Mouse (Mus musculus) forebrain, embryonic 12.5 days (tissue): ENCODE measurements around the gene Ephb1. TPM values are rescaled to one million over a fixed set of nuclear protein-coding genes. Genes with fewer than 3 reads are reported as not detected.
A peak's percentile ranks its signal among the peaks of the same experiment; 100 is the strongest.

Source experiments
- ATAC-seq: fragments of 200-750 bp; cut with Nextera tagmentation; 2 replicates; pipeline ENCODE4 v1.8.0; 2017; ENCODE audit warnings: moderate TSS enrichment; ENCODE audit not compliant: low FRiP score
- H3K27ac ChIP-seq: fragments of 300-500 bp; sonication (generic); 2 replicates; pipeline ENCODE4 v1.5.1; 2016; ENCODE audit warnings: mild to moderate bottlenecking
- H3K27me3 ChIP-seq: fragments of 300-500 bp; sonication (generic); 2 replicates; pipeline ENCODE4 v1.6.1; 2016; ENCODE audit warnings: mild to moderate bottlenecking
- H3K36me3 ChIP-seq: fragments of 300-500 bp; sonication (generic); replicated peaks from 2 replicates; pipeline ENCODE4 v1.6.1; 2016; ENCODE audit warnings: mild to moderate bottlenecking
- H3K4me1 ChIP-seq: fragments of 300-500 bp; sonication (generic); 2 replicates; pipeline ENCODE4 v1.6.1; 2016
- H3K4me2 ChIP-seq: fragments of 300-500 bp; sonication (generic); 2 replicates; pipeline ENCODE4 v1.6.1; 2016; ENCODE audit warnings: mild to moderate bottlenecking, moderate library complexity
- H3K4me3 ChIP-seq: fragments of 300-500 bp; sonication (generic); replicated peaks from 2 replicates; pipeline ENCODE4 v1.5.1; 2016; ENCODE audit warnings: mild to moderate bottlenecking
- H3K9ac ChIP-seq: fragments of 300-500 bp; sonication (generic); 2 replicates; pipeline ENCODE4 v1.6.1; 2016; ENCODE audit warnings: mild to moderate bottlenecking
- H3K9me3 ChIP-seq: fragments of 300-500 bp; sonication (generic); 2 replicates; pipeline ENCODE4 v1.6.1; 2016
- WGBS: fragments of 180-500 bp; shearing (Covaris S2); methylation state at CpG from one replicate; pipeline ENCODE4 v1.1.7; 2016; 5-methylcytosine and 5-hydroxymethylcytosine counted together
- polyA plus RNA-seq: library from polyadenylated mRNA; unstranded; fragments of >200 nt; fragmentation: Nextera tagmentation; extraction: Ambion mirVana; gene quantifications from 2 replicates; pipeline ENCODE4 v1.2.1, GENCODE M21; 2016

Ephb1 gene
- polyA plus RNA-seq, 1 experiment from 2014 or later = 26.7 TPM

DNA sequence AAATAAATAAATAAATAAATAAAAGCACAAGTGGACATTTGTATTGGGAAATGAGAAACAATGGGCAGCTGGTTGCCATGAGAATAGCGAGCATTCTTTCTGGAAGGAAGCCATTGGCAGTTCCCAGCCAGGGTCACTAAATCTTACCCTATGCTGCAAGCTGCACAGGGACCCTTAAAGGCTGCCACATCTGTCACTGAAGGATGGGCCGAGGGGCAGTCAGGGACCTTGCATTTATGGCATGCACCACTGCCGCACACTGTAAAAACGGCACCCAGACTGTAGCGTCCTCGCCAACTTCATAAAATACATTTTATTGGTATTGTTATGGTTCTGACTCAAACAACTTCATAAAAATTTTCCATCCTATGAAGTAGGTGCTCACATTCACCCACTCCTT is 39.1 kb downstream of the Ephb1 start:
- H3K36me3 ChIP-seq = no peaks in the 10 kb centered on the region
- H3K9me3 ChIP-seq = peaks cover 6% of the 10 kb centered on the region; the same call in 1 of the 2 replicates
- no peak overlapping the region for H3K4me3 ChIP-seq
- H3K27ac ChIP-seq = no peak overlapping the region
- no peak overlapping the region for H3K9ac ChIP-seq
- ATAC-seq = no peak
- no peaks in the 10 kb centered on the region for H3K27me3 ChIP-seq
- peaks cover 5% of the 10 kb centered on the region; the same call in 1 of the 2 replicates for H3K4me1 ChIP-seq
- no peak overlapping the region for H3K4me2 ChIP-seq
- 91% methylated on average over 6 of the region's 6 CpGs for WGBS

DNA sequence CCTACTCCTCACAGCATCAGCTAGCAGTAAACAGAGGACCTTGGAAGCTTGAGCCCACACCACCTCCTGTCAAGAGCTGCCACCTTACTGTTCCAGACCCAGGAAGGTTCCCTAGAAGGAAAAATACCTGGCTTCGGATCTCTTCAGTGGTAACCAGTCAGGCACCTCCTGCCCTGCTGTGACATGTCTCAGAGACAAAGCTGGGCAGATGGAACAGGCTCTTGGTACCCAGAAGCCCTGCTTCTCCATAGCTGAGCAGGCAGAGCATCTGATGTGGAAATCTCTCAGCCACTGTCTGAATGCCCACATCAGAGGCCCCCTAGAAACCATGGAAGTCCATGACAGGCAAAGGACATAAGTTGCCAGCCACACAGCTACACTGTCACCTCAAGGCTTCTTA is 39.7 kb downstream of the Ephb1 start:
- WGBS = 92% methylated on average over 1 of the region's 1 CpGs
- H3K4me1 ChIP-seq = peaks cover 5% of the 10 kb centered on the region; the same call in 1 of the 2 replicates
- H3K27me3 ChIP-seq = no peaks in the 10 kb centered on the region
- H3K4me3 ChIP-seq = no peak overlapping the region
- peaks cover 6% of the 10 kb centered on the region; the same call in 1 of the 2 replicates for H3K9me3 ChIP-seq
- H3K36me3 ChIP-seq = no peaks in the 10 kb centered on the region
- no peak overlapping the region for H3K4me2 ChIP-seq
- H3K9ac ChIP-seq = no peak overlapping the region
- ATAC-seq = no peak
- H3K27ac ChIP-seq = no peak overlapping the region

DNA sequence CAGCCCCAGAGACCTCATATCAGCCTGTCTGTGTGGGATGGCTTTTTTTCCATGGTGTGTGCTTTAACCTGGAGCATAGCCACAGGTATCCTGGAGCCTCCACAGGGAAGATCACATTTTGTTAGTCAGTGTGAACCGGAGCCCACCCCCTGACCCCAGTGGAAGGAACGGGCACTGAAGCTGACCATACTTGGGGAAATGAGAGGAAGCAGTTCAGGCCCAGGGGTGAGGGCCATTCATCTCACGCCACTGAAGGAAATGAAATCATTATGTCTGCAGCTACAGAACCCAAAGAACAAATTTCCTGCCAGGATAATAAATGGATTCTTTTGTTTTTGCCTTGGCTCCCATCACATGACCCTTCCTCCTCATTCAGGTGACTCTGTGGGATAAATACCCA is 44.1 kb downstream of the Ephb1 start:
- peaks cover 23% of the 10 kb centered on the region for H3K4me1 ChIP-seq
- no peaks in the 10 kb centered on the region for H3K36me3 ChIP-seq
- WGBS = 45% methylated on average over 3 of the region's 3 CpGs

DNA sequence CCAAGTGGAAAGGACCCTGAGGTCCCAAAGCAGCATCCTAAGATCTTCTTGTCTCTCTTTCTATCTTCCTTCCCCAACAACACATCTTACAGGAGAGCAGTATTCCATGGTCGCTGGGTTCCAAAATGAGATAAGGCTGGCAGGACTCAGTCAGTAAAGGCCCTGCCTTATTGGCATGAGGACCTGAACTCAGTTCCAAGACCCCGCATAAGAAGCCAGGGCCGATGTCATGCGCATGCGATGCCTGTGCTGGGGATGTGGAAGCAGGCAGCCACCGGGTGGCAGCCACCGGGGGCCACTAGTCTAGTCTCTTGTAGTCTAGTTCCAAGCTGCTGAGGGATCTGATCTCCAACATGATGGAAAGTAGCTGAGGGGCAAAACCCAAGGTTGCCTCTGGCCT is 45.2 kb downstream of the Ephb1 start:
- Histone ChIP-seq H3K9me3 (peaks cover 6% of the 10 kb centered on the region; the same call in 1 of the 2 replicates), H3K9ac (no peak overlapping the region), H3K27ac (no peak overlapping the region), H3K27me3 (0 out of 2 replicates have a peak, but pooled peaks cover 7% of the 10 kb centered on the region), H3K36me3 (no peaks in the 10 kb centered on the region), H3K4me3 (no peak overlapping the region), H3K4me1 (peaks cover 28% of the 10 kb centered on the region), H3K4me2 (no peak overlapping the region)
- no peak for ATAC-seq
- WGBS = 95% methylated on average over 7 of the region's 7 CpGs

More for the DNA sequence above, 44.1 kb downstream of the Ephb1 start:
- H3K9ac ChIP-seq = no peak overlapping the region
- 0 out of 2 replicates have a peak, but pooled peaks cover 2% of the 10 kb centered on the region for H3K27me3 ChIP-seq
- H3K9me3 ChIP-seq = peaks cover 6% of the 10 kb centered on the region; the same call in 1 of the 2 replicates
- no peak overlapping the region for H3K27ac ChIP-seq
- H3K4me2 ChIP-seq = no peak overlapping the region
- no peak overlapping the region for H3K4me3 ChIP-seq
- no peak for ATAC-seq

DNA sequence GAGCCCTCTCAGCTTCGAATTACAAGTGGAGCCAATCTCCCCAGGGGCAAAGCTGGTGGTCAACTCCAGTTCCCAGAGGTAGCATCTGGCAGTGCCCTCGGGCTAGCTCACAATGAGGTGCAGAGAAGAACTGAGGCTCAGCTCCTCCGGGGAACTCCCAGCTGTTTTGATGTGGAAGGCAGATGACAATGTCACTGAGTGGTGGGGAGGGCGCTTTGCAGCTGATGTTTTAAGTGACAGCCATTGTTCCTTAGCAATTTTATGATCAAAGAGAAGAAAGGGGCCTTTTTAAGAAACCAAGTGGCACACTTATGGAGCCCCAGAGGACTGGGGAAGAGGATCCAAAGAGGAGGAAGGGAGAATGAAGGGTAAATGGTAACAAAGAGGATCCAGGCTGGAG is 46.8 kb downstream of the Ephb1 start:
- 0 out of 2 replicates have a peak, but pooled peaks cover 7% of the 10 kb centered on the region for H3K27me3 ChIP-seq
- no peak overlapping the region for H3K4me2 ChIP-seq
- ATAC-seq = no peak
- no peaks in the 10 kb centered on the region for H3K36me3 ChIP-seq
- H3K27ac ChIP-seq = no peak overlapping the region
- H3K4me3 ChIP-seq = no peak overlapping the region
- WGBS = 38% methylated on average over 4 of the region's 4 CpGs
- H3K9me3 ChIP-seq = peaks cover 6% of the 10 kb centered on the region; the same call in 1 of the 2 replicates
- H3K4me1 ChIP-seq = peaks cover 34% of the 10 kb centered on the region
- H3K9ac ChIP-seq = no peak overlapping the region

DNA sequence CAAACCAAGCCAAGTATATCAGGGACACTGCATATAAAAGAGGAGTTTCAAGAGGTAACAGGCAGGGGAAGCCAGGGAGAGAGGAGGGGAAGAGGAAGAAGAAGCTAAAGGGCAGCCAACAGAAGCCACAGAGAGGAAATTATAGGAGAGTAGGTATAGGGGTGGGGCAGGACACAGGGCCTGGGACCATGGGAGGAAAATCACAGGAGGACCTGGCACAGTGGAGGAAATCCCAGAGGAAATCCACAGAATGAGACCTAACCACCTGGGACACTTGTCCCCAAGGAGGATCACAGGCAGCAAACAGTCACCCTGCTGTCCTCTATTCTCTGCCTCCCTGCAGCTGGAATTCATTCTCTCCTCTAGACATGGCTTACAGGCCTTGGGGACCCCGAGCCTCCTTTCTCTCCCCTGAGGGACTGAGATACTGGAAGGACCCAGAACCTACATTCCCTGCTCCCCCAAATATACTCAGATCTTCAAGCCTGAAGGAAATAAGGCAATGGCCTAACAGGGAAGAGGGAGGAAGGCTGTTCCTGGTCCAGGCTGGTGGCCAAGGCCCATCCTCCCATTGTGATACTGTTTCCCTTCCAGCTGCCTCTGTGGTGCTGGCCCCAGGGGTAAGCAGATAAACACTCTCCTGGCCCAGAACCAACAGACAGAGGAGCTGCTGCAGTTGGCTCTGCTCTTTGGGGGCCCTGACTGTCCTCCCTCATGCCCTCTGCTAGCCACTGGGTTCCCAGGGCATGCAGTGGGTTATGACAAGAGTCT is 47.7 kb downstream of the Ephb1 start:
- no peak overlapping the region for H3K27ac ChIP-seq
- peaks cover 34% of the 10 kb centered on the region for H3K4me1 ChIP-seq
- 78% methylated on average over 1 of the region's 1 CpGs for WGBS
- no peak overlapping the region for H3K4me3 ChIP-seq
- peaks cover 7% of the 10 kb centered on the region; the same call in 1 of the 2 replicates for H3K27me3 ChIP-seq
- H3K9ac ChIP-seq = no peak overlapping the region
- no peak overlapping the region for H3K4me2 ChIP-seq
- H3K9me3 ChIP-seq = peaks cover 6% of the 10 kb centered on the region; the same call in 1 of the 2 replicates
- ATAC-seq = no peak
- no peaks in the 10 kb centered on the region for H3K36me3 ChIP-seq

DNA sequence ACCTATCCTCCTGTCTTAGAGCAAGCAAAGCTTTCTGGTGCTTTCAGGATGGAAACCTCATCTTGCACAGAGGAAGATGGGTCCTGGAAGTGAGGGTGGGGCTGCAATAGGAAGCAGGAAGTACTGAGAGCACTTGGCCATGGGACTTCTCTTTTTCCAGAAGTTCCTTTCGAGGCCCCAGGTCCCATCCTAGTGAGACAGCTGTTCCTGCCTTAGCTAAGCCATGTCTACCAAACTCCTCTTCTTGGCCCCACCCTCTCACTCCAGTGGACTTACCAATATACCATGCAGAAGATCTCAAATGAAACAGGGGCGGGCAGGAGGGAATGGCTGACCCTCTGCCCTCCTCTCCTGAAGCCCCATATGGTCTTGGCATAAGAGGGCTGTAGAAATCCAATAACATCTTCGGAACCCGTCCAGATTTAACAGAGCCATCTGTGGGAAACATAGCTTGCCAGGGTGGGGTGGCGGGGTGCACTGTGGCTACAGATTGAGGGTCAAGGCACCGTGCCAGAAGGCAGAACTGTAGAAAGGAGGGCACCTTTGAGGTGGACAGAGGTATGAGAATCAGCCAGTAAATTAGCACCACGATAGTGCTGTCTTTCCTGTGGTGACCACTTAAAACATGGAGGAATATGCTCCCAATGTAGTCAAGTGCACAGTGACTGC is 48.9 kb downstream of the Ephb1 start:
- Histone ChIP-seq H3K27ac (no peak overlapping the region), H3K4me2 (no peak overlapping the region), H3K9me3 (no peaks in the 10 kb centered on the region), H3K36me3 (no peaks in the 10 kb centered on the region), H3K27me3 (peaks cover 7% of the 10 kb centered on the region; the same call in 1 of the 2 replicates), H3K4me1 (peaks cover 30% of the 10 kb centered on the region), H3K9ac (no peak overlapping the region), H3K4me3 (no peak overlapping the region)
- no peak for ATAC-seq
- 89% methylated on average over 7 of the region's 7 CpGs for WGBS

DNA sequence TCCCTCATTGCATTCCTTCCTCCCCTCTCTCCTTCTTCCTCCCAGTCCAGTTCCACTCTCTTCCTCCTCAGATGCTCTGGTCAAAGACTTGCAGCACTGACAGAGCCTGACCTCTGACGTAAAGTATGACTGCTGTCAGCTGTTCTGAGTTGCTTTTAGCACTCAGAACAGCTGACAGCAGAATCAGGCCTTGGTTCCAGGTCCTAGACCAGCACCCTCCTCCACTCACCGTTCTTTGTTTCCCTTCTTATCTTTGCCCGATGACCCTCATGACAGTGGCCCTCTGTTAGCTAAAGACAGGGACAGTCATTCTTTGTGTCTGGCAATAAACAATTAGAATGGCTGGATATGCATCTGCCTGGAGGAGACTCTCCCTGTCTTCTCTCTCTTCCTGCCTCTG is 49.7 kb downstream of the Ephb1 start:
- no peak overlapping the region for H3K9ac ChIP-seq
- H3K4me2 ChIP-seq = no peak overlapping the region
- no peak overlapping the region for H3K4me3 ChIP-seq
- H3K36me3 ChIP-seq = no peaks in the 10 kb centered on the region
- H3K27ac ChIP-seq = no peak overlapping the region
- ATAC-seq = no peak
- H3K4me1 ChIP-seq = peaks cover 29% of the 10 kb centered on the region
- H3K9me3 ChIP-seq = no peaks in the 10 kb centered on the region
- WGBS = 43% methylated on average over 3 of the region's 3 CpGs
- H3K27me3 ChIP-seq = peaks cover 7% of the 10 kb centered on the region; the same call in 1 of the 2 replicates

DNA sequence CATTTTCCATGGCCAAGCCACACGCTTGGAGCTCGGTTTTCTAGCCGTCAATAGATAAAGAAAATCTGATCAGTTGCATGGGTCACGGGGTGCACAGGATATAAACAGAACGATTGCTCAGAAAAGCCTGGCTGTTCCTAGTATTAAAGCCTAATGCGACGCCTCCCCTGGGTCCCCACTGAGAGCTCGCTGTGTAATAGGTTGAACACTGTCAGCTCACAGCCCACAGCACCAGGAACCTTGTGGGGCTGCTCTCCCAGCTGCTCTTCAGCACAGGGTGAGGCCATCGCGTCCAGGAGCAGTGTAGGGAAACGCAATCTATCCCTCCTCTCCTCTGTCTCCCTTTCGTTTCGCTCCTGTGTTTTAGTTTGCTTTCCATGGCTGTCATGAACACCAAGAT is 50.6 kb downstream of the Ephb1 start:
- Histone ChIP-seq H3K27me3 (peaks cover 7% of the 10 kb centered on the region; the same call in 1 of the 2 replicates), H3K4me3 (no peak overlapping the region), H3K4me2 (no peak overlapping the region), H3K27ac (no peak overlapping the region), H3K9ac (no peak overlapping the region), H3K9me3 (no peaks in the 10 kb centered on the region), H3K36me3 (no peaks in the 10 kb centered on the region), H3K4me1 (peaks cover 29% of the 10 kb centered on the region)
- WGBS = 64% methylated on average over 13 of the region's 13 CpGs
- no peak for ATAC-seq

DNA sequence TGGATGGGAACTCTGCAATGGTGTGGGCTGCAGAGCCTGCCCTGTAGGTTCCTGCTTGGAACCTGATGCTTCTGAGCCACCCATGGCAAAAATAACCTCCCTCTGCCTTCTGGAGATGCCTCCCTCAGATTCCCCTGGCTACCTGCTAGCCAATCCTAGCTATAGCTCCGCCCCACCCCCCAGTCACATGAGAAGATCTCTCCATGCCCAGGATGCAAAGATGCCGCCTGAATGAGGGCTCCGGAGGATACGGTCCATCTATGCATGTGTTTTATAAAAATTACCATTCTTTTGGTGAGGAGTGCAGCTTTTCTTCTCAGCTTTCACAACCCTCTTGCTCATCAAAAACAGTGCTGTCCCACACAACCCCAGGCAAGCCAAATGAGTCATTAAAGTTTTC is 53.5 kb downstream of the Ephb1 start:
- Histone ChIP-seq H3K36me3 (no peaks in the 10 kb centered on the region), H3K4me2 (no peak overlapping the region), H3K9ac (no peak overlapping the region), H3K9me3 (no peaks in the 10 kb centered on the region), H3K27ac (no peak overlapping the region), H3K27me3 (peaks cover 7% of the 10 kb centered on the region; the same call in 1 of the 2 replicates), H3K4me1 (peaks cover 12% of the 10 kb centered on the region), H3K4me3 (no peak overlapping the region)
- 86% methylated on average over 4 of the region's 4 CpGs for WGBS
- no peak for ATAC-seq

DNA sequence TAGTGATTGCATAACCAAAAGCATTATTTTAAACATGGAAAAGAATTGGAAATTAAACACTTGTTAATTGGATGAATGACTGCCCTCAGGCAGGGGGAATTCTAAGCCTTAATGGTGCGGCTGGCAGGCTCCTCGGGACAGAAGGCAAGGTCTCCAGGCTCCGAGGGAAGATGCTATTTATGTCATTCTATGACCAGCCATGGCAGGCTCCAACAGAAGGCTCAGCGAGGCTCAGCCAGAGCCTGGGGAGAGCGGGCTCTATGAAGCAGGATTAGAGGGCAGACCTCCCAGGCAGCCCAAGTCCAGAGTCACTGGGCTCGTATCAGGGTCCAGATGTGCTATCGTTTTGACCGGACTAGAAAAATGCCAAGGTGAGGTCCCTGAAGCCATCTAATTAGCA is 55.8 kb downstream of the Ephb1 start:
- Histone ChIP-seq H3K9ac (no peak overlapping the region), H3K4me3 (no peak overlapping the region), H3K27me3 (no peaks in the 10 kb centered on the region; the same call in 1 of the 2 replicates), H3K4me2 (no peak overlapping the region), H3K4me1 (peaks cover 15% of the 10 kb centered on the region), H3K27ac (no peak overlapping the region), H3K36me3 (no peaks in the 10 kb centered on the region), H3K9me3 (no peaks in the 10 kb centered on the region)
- 62% methylated on average over 8 of the region's 8 CpGs for WGBS
- no peak for ATAC-seq

DNA sequence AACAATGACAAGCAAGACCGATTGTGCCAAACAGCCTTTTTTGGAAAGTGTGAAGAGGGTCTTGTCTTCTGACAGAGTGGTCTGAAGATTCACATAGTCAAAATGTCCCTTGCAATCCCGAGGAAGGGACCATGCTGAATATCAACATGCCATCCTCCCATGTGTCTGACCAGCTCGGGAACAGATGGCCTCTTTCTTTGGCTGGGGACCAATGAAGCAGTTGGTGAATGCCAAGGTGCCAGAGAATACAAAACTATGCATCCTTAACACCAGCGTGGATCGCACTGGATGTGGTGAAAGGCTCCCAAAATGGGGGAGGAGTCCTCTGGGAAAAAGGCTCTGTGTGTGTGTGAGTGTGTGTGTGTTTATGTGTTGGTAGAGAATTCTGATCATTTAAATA is 56.5 kb downstream of the Ephb1 start:
- Histone ChIP-seq H3K36me3 (no peaks in the 10 kb centered on the region), H3K4me3 (no peak overlapping the region), H3K4me1 (peaks cover 15% of the 10 kb centered on the region), H3K27ac (no peak overlapping the region), H3K4me2 (no peak overlapping the region), H3K27me3 (no peaks in the 10 kb centered on the region; the same call in 1 of the 2 replicates), H3K9ac (no peak overlapping the region), H3K9me3 (no peaks in the 10 kb centered on the region)
- ATAC-seq = peak; percentile 20; the same call in 1 of the 2 replicates
- WGBS = 74% methylated on average over 5 of the region's 5 CpGs
